Mouse (Mus musculus): Measurements from ENCODE around the gene Ccser1.

GRCm38 (mm10) chr6:61206619-61207018, 26.5 kb downstream of the Ccser1 start:
- TF ChIP-seq CTCF (IDR thresholded peaks at IDR 0.05; ENCODE audit: borderline replicate concordance, insufficient read depth, low read depth, low read length): no peak
- no peak for TF ChIP-seq POLR2A (IDR thresholded peaks at IDR 0.05; ENCODE audit: borderline replicate concordance, insufficient read depth, low read length)

Measured in cerebellum, adult 2 months (tissue).